Mouse (Mus musculus) limb, embryonic 11.5 days (tissue): Measurements from ENCODE around the gene Cerkl. TPM values are rescaled to one million over a fixed set of nuclear protein-coding genes. Genes with fewer than 3 reads are reported as not detected.
A peak's percentile ranks its signal among the peaks of the same experiment; 100 is the strongest.

Experiments
- ATAC-seq: fragments of 200-750 bp; cut with Nextera tagmentation; 2 replicates; pipeline ENCODE4 v1.8.0; 2017; ENCODE audit warnings: low read depth; ENCODE audit not compliant: insufficient number of reproducible peaks, low FRiP score, low TSS enrichment
- DNase-seq: peaks from one replicate; pipeline ENCODE4 v3.0.0-alpha.2; 2015; ENCODE audit warnings: low spot score
- H3K27ac ChIP-seq: fragments of 300-500 bp; sonication (generic); replicated peaks from 2 replicates; pipeline ENCODE4 v1.5.1; 2014; ENCODE audit warnings: low read depth, mild to moderate bottlenecking, low read length
- H3K27me3 ChIP-seq: fragments of 300-500 bp; sonication (generic); 2 replicates; pipeline ENCODE4 v1.6.1; 2014; ENCODE audit warnings: mild to moderate bottlenecking, low read length, mixed read lengths; ENCODE audit not compliant: control insufficient read depth, insufficient read depth
- H3K36me3 ChIP-seq: fragments of 300-500 bp; sonication (generic); 2 replicates; pipeline ENCODE4 v1.6.1; 2014; ENCODE audit warnings: mild to moderate bottlenecking, low read length, moderate library complexity, mixed read lengths; ENCODE audit not compliant: control insufficient read depth, insufficient read depth
- H3K4me1 ChIP-seq: fragments of 300-500 bp; sonication (generic); 2 replicates; pipeline ENCODE4 v1.6.1; 2014; ENCODE audit warnings: low read length, mixed read lengths; ENCODE audit not compliant: control insufficient read depth, insufficient read depth
- H3K4me2 ChIP-seq: fragments of 300-500 bp; sonication (generic); 2 replicates; pipeline ENCODE4 v1.6.1; 2014; ENCODE audit warnings: low read depth, mild to moderate bottlenecking, moderate library complexity; ENCODE audit not compliant: severe bottlenecking
- H3K4me3 ChIP-seq: fragments of 300-500 bp; sonication (generic); 2 replicates; pipeline ENCODE4 v1.5.1; 2014; ENCODE audit warnings: low read depth, low read length
- H3K9ac ChIP-seq: fragments of 300-500 bp; sonication (generic); 2 replicates; pipeline ENCODE4 v1.6.1; 2014; ENCODE audit warnings: mild to moderate bottlenecking, low read length
- H3K9me3 ChIP-seq: fragments of 300-500 bp; sonication (generic); 2 replicates; pipeline ENCODE4 v1.6.1; 2016; ENCODE audit warnings: low read length; ENCODE audit not compliant: control insufficient read depth
- WGBS: fragments of 180-500 bp; shearing (Covaris S2); extraction: QIAGEN DNeasy Blood & Tissue Kit; methylation state at CpG from one replicate; pipeline ENCODE4 v1.1.7; 2014; 5-methylcytosine and 5-hydroxymethylcytosine counted together
- polyA plus RNA-seq: library from polyadenylated mRNA; unstranded; fragments of >200 nt; fragmentation: Nextera tagmentation; extraction: Ambion mirVana; gene quantifications from 2 replicates; pipeline ENCODE4 v1.2.1, GENCODE M21; 2014

Gene Cerkl
- polyA plus RNA-seq, 1 experiment from 2014 or later: 1.0 TPM

- H3K9ac ChIP-seq: no peak overlapping the region
- no peak overlapping the region for H3K27ac ChIP-seq
- H3K9me3 ChIP-seq: no peaks in the 10 kb centered on the region
- no peaks in the 10 kb centered on the region for H3K4me1 ChIP-seq
- no peak overlapping the region for H3K4me2 ChIP-seq
- ATAC-seq (no peak), DNase-seq (no peak)
- no peak overlapping the region for H3K4me3 ChIP-seq
- no peaks in the 10 kb centered on the region for H3K36me3 ChIP-seq
- H3K27me3 ChIP-seq: no peaks in the 10 kb centered on the region
- 83% methylated on average over 8 of the region's 8 CpGs for WGBS
Observed at GRCm38 (mm10) chr2:79378346-79379086, 78.1 kb downstream of the Cerkl start.

GRCm38 (mm10) chr2:79372486-79373200 is 83.9 kb downstream of the Cerkl start:
- Histone ChIP-seq H3K4me3 (no peak overlapping the region), H3K9ac (no peak overlapping the region), H3K4me2 (no peak overlapping the region), H3K9me3 (no peaks in the 10 kb centered on the region), H3K4me1 (no peaks in the 10 kb centered on the region), H3K27ac (no peak overlapping the region), H3K36me3 (no peaks in the 10 kb centered on the region), H3K27me3 (no peaks in the 10 kb centered on the region)
- ATAC-seq (no peak), DNase-seq (no peak)
- WGBS: 51% methylated on average over 6 of the region's 6 CpGs

GRCm38 (mm10) chr2:79372154-79372467 is 84.5 kb downstream of the Cerkl start:
- no peak overlapping the region for H3K4me2 ChIP-seq
- ATAC-seq (no peak), DNase-seq (no peak)
- 81% methylated on average over 2 of the region's 2 CpGs for WGBS
- no peak overlapping the region for H3K9ac ChIP-seq
- H3K36me3 ChIP-seq: no peaks in the 10 kb centered on the region
- no peak overlapping the region for H3K4me3 ChIP-seq
- no peaks in the 10 kb centered on the region for H3K27me3 ChIP-seq
- no peak overlapping the region for H3K27ac ChIP-seq
- no peaks in the 10 kb centered on the region for H3K9me3 ChIP-seq
- no peaks in the 10 kb centered on the region for H3K4me1 ChIP-seq

GRCm38 (mm10) chr2:79371326-79372153 is 85.0 kb downstream of the Cerkl start:
- ATAC-seq (no peak), DNase-seq (no peak)
- H3K4me1 ChIP-seq: no peaks in the 10 kb centered on the region
- no peak overlapping the region for H3K4me2 ChIP-seq
- H3K36me3 ChIP-seq: no peaks in the 10 kb centered on the region
- WGBS: 85% methylated on average over 7 of the region's 7 CpGs
- H3K9me3 ChIP-seq: no peaks in the 10 kb centered on the region
- no peak overlapping the region for H3K4me3 ChIP-seq
- no peaks in the 10 kb centered on the region for H3K27me3 ChIP-seq
- no peak overlapping the region for H3K27ac ChIP-seq
- H3K9ac ChIP-seq: no peak overlapping the region

GRCm38 (mm10) chr2:79370711-79371312 is 85.8 kb downstream of the Cerkl start:
- ATAC-seq (no peak), DNase-seq (no peak)
- Histone ChIP-seq H3K4me3 (no peak overlapping the region), H3K36me3 (no peaks in the 10 kb centered on the region), H3K9ac (no peak overlapping the region), H3K4me2 (no peak overlapping the region), H3K27ac (no peak overlapping the region), H3K4me1 (no peaks in the 10 kb centered on the region), H3K9me3 (no peaks in the 10 kb centered on the region), H3K27me3 (no peaks in the 10 kb centered on the region)
- WGBS: 86% methylated on average over 9 of the region's 9 CpGs

GRCm38 (mm10) chr2:79369905-79370304 is 86.7 kb downstream of the Cerkl start:
- DNase-seq (no peak), ATAC-seq (no peak)
- H3K4me2 ChIP-seq: no peak overlapping the region
- no peak overlapping the region for H3K4me3 ChIP-seq
- no peak overlapping the region for H3K27ac ChIP-seq
- no peaks in the 10 kb centered on the region for H3K4me1 ChIP-seq
- H3K27me3 ChIP-seq: no peaks in the 10 kb centered on the region
- H3K9ac ChIP-seq: no peak overlapping the region
- no peaks in the 10 kb centered on the region for H3K9me3 ChIP-seq
- WGBS: 85% methylated on average over 4 of the region's 4 CpGs
- H3K36me3 ChIP-seq: no peaks in the 10 kb centered on the region

GRCm38 (mm10) chr2:79369061-79369524 is 87.5 kb downstream of the Cerkl start:
- DNase-seq (no peak), ATAC-seq (0 out of 2 replicates have a peak, but pooled peaks have one; percentile 31)
- no peak overlapping the region for H3K4me2 ChIP-seq
- H3K27me3 ChIP-seq: no peaks in the 10 kb centered on the region
- H3K9ac ChIP-seq: no peak overlapping the region
- H3K27ac ChIP-seq: no peak overlapping the region
- 67% methylated on average over 7 of the region's 7 CpGs for WGBS
- H3K4me3 ChIP-seq: no peak overlapping the region
- no peaks in the 10 kb centered on the region for H3K36me3 ChIP-seq
- no peaks in the 10 kb centered on the region for H3K9me3 ChIP-seq
- H3K4me1 ChIP-seq: no peaks in the 10 kb centered on the region

- ATAC-seq (no peak), DNase-seq (no peak)
- no peak overlapping the region for H3K4me3 ChIP-seq
- no peak overlapping the region for H3K4me2 ChIP-seq
- no peaks in the 10 kb centered on the region for H3K36me3 ChIP-seq
- 87% methylated on average over 12 of the region's 12 CpGs for WGBS
- no peaks in the 10 kb centered on the region for H3K4me1 ChIP-seq
- H3K9ac ChIP-seq: no peak overlapping the region
- H3K9me3 ChIP-seq: no peaks in the 10 kb centered on the region
- no peaks in the 10 kb centered on the region for H3K27me3 ChIP-seq
- H3K27ac ChIP-seq: no peak overlapping the region
Observed at GRCm38 (mm10) chr2:79368661-79369060, 87.9 kb downstream of the Cerkl start.
